23 mouse cellular contexts compared by ENCODE assay signal in the genomic region with DNA sequence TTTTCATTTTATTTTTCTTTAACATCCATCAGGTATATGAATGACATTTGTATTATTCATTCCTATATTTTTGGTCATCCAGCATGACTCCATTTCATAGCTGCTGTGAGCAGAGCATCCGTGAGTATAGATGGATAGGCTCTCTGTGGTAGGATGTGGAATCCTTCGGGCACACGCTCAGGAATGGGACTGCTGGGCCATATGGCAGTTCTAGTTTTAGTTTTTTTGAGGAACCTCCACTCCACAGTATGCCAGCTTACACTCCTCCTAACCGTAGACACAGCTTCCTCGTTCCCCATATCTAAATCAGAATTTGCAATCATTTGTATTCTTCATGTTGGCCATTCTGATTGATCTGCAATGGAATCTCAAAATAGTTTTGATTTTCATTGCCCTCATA. TPM values are rescaled to one million over a fixed set of nuclear protein-coding genes. Genes with fewer than 3 reads are reported as not detected.
"Had no signal": no experiment of that assay in that cellular context is flagged by ENCODE, and none has a peak within 500 bp of the region (broad histone marks: within the 10 kb centered on the region; RNA-seq: fewer than 3 reads in every experiment).

No protein-coding gene starts in this region.

- DNase-seq: lung, adult 18-20 months; lung, embryonic 14.5 days; lung, postnatal 10 days; lung, postnatal 4 days; midbrain, embryonic 14.5 days; retina, postnatal 1 day; right cerebral cortex, adult 18-20 months; right cerebral cortex, postnatal 25 days; right cerebral cortex, postnatal 4 days; thymus, postnatal 14 days had no signal

- H3K36me3 ChIP-seq: midbrain, embryonic 10.5 days; midbrain, embryonic 12.5 days; neural tube, embryonic 13.5 days; neural tube, embryonic 15.5 days had no signal

- H3K27me3 ChIP-seq: midbrain, embryonic 12.5 days; neural tube, embryonic 13.5 days; neural tube, embryonic 15.5 days had no signal

- H3K9me3 ChIP-seq: midbrain, embryonic 10.5 days; midbrain, embryonic 12.5 days; neural tube, embryonic 13.5 days; neural tube, embryonic 15.5 days had no signal

- H3K4me1 ChIP-seq: midbrain, embryonic 10.5 days; midbrain, embryonic 12.5 days; neural tube, embryonic 13.5 days; neural tube, embryonic 15.5 days had no signal

- H3K27ac ChIP-seq: liver, embryonic 14.5 days; midbrain, embryonic 10.5 days; midbrain, embryonic 12.5 days; neural tube, embryonic 13.5 days; neural tube, embryonic 15.5 days had no signal

- H3K4me3 ChIP-seq: midbrain, embryonic 10.5 days; midbrain, embryonic 12.5 days; myocyte; neural tube, embryonic 13.5 days; neural tube, embryonic 15.5 days had no signal

RNA-seq across cellular contexts. Expression of gene Slamf6, which starts 5.5 kb away (rescaled TPM):
- polyA plus RNA-seq: midbrain, embryonic 10.5 days; midbrain, embryonic 12.5 days; midbrain, embryonic 14.5 days; midbrain, embryonic 16.5 days; myocyte; stomach, embryonic 14.5 days; testis, adult 2 months had no signal

RNA-seq across cellular contexts. Expression of gene Gm10521, which starts 27.4 kb away (rescaled TPM):
- polyA plus RNA-seq: liver, embryonic 16.5 days; lung, embryonic 14.5 days; lung, embryonic 16.5 days; midbrain, embryonic 10.5 days; midbrain, embryonic 14.5 days; midbrain, embryonic 16.5 days; myocyte; neural tube, embryonic 11.5 days; neural tube, embryonic 13.5 days; neural tube, embryonic 15.5 days; stomach, embryonic 14.5 days; stomach, embryonic 16.5 days had no signal
